Mouse (Mus musculus): ENCODE measurements around the gene R3hdm2.

- TF ChIP-seq CTCF (IDR thresholded peaks at IDR 0.05; ENCODE audit: control insufficient read depth, insufficient read depth, insufficient read length) (no peak), CEBPB (IDR thresholded peaks at IDR 0.05; ENCODE audit: low read depth) (no peak)
These were observed 163.8 kb downstream of the R3hdm2 start for GRCm38 (mm10) chr10:127543916-127544315.

Data from C2C12 (cell line).